Mouse (Mus musculus) cerebellum, adult 2 months (tissue): ENCODE data around the gene Ranbp17.

Source experiments
- CTCF ChIP-seq: fragments of 200-500 bp; IDR thresholded peaks from 2 replicates; pipeline ENCODE4 v1.5.1; 2011; ENCODE audit warnings: low read depth, mild to moderate bottlenecking, control low read depth, low read length, moderate library complexity, borderline replicate concordance; ENCODE audit not compliant: insufficient read depth
- POLR2A ChIP-seq: fragments of 200-500 bp; IDR thresholded peaks from 2 replicates; pipeline ENCODE4 v1.6.1; 2011; ENCODE audit warnings: low read length, control low read depth, borderline replicate concordance; ENCODE audit not compliant: insufficient read depth

DNA sequence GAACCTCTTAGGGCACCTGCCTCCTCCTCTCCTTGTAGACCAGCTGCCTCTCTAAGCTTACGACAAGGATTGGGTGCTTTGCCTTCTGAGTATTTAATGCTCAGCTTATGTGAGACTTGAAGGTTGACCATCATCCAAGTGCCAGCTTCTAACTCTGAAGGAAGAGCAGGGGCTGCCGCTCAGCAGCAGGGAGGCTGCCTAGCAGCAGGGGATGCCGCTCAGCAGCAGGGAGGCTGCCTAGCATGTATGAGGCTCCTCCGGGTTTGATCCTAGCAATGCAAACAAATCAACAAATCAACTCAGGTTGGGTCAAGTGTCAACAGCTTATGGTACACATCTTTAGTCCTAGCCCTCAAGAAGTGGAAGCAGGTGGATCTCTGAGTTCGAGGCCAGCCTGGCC is 281.5 kb downstream of the Ranbp17 start:
- no peak for TF ChIP-seq CTCF
- TF ChIP-seq POLR2A, result no peak
